Mouse (Mus musculus): ENCODE results near the gene Slc9a9.

Slc9a9 gene

GRCm38 (mm10) chr9:94737226-94737625 is 67.5 kb downstream of the Slc9a9 start:
- no peak for DNase-seq

GRCm38 (mm10) chr9:94738555-94739427 is 69.1 kb downstream of the Slc9a9 start:
- peak; percentile 72 to 82 for DNase-seq

DNA sequence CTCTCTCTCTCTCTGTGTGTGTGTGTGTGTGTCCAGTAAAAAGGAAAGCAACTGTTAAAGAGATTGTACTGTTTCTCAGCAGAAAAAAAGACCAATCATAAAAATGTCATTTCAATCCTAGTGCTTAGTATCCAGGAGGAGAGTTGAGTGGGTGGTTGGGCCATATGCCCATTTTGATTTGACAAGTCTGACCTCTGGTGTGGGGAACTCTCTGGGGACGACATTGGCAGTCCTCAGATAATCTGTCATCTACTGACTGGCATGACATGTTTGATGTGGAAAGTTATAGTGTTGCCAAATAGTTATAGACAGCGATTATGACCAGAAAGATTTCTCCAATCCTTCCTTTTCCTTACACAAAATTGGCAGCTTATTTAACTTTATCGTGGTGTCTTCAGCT is 71.1 kb downstream of the Slc9a9 start:
- no peak for DNase-seq

DNA sequence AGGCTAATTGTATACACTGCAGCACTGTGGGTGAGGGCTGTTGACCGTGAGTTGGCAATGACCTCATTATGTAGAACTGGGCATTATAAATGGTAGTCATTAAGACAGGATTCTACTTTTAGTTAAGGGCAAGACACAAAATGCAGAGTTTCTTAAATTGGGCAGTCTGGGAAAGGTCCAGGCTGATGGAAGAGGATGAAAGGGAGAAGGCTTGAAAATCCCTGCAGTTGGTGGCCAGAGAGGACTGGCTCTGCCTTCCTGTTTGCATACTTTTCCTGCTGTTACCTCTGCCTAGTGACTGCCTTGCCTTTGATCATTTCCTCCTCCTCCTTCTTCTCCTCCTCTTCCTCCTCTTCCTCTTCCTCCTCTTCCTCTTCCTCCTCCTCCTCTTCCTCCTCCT is 73.6 kb downstream of the Slc9a9 start:
- no peak for DNase-seq

GRCm38 (mm10) chr9:94748503-94748902 is 78.8 kb downstream of the Slc9a9 start:
- DNase-seq: no peak

DNA sequence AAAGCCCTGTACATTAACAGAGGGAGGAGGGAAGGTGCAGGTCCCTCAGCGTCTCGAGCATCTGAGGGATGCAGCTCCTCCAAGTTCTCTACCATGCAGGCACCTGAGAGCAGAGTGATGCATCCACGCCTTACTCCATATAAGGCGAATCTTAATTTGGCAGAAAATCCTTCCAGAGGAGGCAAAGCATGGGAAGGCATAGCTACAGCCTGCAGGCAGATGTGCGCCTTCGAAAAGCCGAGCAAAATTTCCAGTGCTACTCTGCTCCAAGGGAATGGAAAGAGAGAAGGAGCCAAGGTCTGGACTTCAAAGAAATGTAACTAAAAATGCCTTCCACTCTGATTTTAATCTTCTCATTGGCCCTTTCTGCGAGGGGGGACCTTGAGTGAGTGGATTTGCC is 80.5 kb downstream of the Slc9a9 start:
- DNase-seq: no peak

GRCm38 (mm10) chr9:94750935-94751637 is 81.4 kb downstream of the Slc9a9 start:
- DNase-seq: no peak

DNA sequence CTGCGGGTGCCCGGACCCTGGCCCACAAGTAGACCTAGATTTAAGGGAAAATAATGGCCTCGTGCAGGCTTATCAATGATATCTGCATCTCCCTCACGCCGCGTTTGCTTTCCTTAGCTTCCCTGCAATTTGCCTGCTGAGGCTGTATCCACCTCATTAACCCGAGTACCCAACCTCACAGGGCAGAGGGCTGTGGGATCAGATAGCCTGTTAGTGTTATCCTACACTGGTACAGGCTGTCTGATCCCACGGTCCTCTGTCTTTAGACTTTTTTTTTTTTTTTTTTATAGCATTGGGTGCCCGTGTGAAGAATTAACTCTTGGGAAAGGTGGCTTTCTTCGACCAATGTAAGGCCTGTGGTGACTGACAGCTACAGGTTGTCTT is 81.9 kb downstream of the Slc9a9 start:
- DNase-seq: no peak

DNA sequence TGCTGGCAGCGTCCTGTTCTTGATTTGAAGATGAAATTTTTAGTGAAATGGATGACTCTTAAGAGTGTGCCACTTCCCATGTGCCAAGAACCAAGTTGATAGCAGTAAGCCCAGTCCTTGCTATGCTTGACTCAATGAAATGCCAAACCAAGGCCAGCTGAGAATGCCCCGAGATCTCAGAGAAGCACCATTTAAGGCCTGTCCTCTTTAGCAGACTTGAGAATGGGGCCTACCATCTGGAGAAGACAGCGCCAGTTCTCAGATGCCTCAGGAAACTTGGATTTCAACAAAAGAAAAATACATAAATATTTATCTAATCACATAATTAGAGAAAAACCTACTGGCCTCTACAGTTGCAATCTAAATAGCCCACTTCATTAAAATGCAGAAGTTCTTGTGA is 82.4 kb downstream of the Slc9a9 start:
- no peak for DNase-seq

DNA sequence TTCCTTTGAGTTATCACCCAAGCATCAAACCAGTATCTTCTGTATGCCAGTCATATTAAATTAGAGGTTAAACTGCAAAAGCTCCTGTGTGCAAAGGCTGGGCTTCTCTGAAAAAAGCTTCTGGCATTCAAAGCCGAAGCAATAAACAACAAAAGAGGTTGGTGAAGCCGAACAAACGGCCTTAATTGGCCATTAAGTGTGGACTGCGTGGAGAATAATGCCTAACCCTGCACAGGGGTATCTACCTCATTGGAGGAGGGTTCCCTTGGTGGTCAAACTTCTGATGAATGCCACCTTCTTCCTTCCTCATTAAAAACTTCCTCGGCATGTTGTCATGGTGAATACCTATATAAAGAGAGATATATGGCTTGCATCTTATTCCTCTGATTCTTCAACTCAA is 90.2 kb downstream of the Slc9a9 start:
- DNase-seq: no peak

- DNase-seq: no peak
Measured at GRCm38 (mm10) chr9:94768114-94768513, 98.4 kb downstream of the Slc9a9 start.

GRCm38 (mm10) chr9:94768524-94768923 is 98.8 kb downstream of the Slc9a9 start:
- no peak for DNase-seq

GRCm38 (mm10) chr9:94773357-94773756 is 103.6 kb downstream of the Slc9a9 start:
- peak; percentile 78 to 86 for DNase-seq

DNA sequence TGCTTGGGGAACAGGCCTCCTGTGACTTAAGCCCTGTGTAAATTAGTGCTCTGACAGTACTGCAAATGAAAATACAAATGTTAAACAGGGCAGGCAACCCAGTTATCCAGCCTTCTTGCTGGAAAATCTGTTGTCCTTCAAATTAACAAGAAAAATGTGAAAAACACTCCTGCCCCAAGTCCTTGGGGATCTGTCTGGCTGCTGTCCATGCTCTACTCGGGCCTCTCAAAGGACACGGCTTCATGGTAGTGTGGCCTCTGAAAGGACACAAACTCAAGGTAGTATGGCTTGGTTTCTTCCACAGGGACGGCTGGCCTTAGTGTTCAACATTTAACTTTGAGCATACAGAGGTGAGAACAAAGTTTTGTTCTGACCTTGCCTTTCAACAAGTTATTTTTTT is 118.6 kb downstream of the Slc9a9 start:
- DNase-seq: no peak

GRCm38 (mm10) chr9:94790966-94791365 is 121.3 kb downstream of the Slc9a9 start:
- DNase-seq: peak; percentile 62 to 70

GRCm38 (mm10) chr9:94803073-94803472 is 133.4 kb downstream of the Slc9a9 start:
- no peak for DNase-seq

GRCm38 (mm10) chr9:94805506-94805905 is 135.8 kb downstream of the Slc9a9 start:
- DNase-seq: no peak

GRCm38 (mm10) chr9:94815518-94815917 is 145.8 kb downstream of the Slc9a9 start:
- DNase-seq: no peak

- no peak for DNase-seq
Measured at GRCm38 (mm10) chr9:94821268-94821667, 151.6 kb downstream of the Slc9a9 start.

- DNase-seq: no peak
Measured at GRCm38 (mm10) chr9:94833836-94834235, 164.1 kb downstream of the Slc9a9 start.

GRCm38 (mm10) chr9:94837384-94837783 is 167.7 kb downstream of the Slc9a9 start:
- DNase-seq: no peak

DNA sequence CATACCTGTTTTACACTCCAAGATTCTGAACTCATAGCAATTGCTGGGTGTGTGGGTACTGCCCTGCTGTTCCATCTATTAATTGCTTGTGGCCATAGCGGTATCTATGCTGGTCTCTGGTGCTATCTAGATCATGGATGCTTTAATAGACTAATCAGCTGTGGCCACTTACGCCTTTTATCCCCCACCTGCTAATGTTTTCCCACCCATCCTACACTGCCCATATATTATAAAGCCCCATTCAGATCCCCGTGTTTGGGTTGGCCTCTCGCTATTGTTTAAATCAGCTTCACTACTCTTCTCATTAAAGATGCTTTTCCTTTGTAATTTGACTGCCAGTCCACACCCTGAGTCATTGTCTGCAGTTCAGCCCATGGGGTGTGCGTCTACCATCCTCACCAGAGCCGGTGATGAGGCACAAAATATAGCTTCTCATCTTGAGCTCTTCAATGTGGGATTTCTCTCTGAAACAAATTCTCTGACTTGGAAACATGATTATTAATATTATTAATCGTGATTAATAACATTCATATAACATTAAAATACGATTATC is 168.8 kb downstream of the Slc9a9 start:
- no peak for DNase-seq

DNA sequence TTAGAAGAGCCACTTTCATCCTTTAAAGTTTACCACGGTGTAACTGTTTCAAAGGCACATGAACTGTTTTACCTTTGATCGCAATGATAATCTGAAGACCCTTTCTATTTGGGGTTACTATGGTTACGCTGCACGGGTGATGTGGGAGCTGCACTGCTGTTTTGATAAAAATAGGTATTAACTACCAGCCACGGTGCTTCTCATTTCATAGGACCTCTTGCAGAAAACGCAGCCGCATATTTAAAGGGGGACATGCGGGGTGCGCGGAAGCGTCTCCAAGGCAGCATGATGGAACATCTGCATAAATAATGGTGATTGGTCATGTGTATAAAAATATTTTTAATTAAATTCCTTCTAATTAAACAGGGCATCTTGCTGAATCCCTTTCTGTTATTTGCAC is 169.5 kb downstream of the Slc9a9 start:
- no peak for DNase-seq

DNA sequence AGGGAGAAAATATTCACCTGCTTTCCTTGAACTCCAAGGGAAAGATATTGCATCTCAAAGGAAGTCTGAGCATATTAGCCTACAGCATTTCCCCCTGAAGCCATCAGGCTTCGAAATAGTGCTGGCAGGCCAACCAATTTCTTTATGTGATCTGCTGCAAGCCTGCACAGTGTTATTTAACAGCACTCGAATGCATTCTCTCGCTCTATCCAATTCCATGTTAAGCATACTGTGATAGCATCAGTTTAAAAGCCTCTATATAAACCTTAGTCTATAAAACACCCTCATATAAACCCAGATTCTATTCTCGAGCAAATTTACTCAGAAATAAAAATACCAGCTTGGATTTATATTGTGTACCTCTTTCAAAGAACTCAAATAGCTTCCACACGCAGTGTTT is 170.7 kb downstream of the Slc9a9 start:
- no peak for DNase-seq

Data from cerebellum, postnatal 36 days (tissue).